Mouse (Mus musculus) embryonic stem cell, embryonic (primary cell): ENCODE measurements around the gene Mycn.

Experiments
- CTCF ChIA-PET, 4 experiments: fragments of 300-600 bp in 2 of 4; fragments of 350-600 bp in 2 of 4; sonication (Branson Sonifier 250); formaldehyde crosslinking; loops; one replicate each; lab custom pipeline; 2022; ENCODE audit warnings: inconsistent platforms in 2 of 4; lab: Charles Lee
- POLR2A ChIA-PET, 4 experiments: fragments of 300-600 bp in 2 of 4; fragments of 350-600 bp in 2 of 4; sonication (Branson Sonifier 250); formaldehyde crosslinking; loops; one replicate each; lab custom pipeline; 2022; ENCODE audit warnings: antibody characterized with exemption in 4 of 4, inconsistent platforms in 1 of 4; lab: Charles Lee

The Mycn gene

GRCm38 (mm10) chr12:12904086-12904485 lies 37.6 kb downstream of the Mycn start:
- ChIA-PET CTCF (interaction anchor here in 3 of 4 experiments (0.8 to 1.0 kb wide), 4 partner anchors 24 to 726 kb away, joined by 3 to 9 read pairs (median 4); no protein-coding TSS in a partner anchor), POLR2A (interaction anchor here (0.5 to 5.0 kb wide), 34 partner anchors 8 to 1751 kb away, joined by 3 to 58 read pairs (median 5); partner anchors contain the start of gene Mycn (in 2 of the 4))

GRCm38 (mm10) chr12:12902403-12902802 lies 39.3 kb downstream of the Mycn start:
- POLR2A ChIA-PET, result interaction anchor here in 3 of 4 experiments (0.6 to 5.0 kb wide), 24 partner anchors 8 to 1335 kb away, joined by 3 to 58 read pairs (median 4); partner anchors contain the start of gene Mycn (in 3 of the 3)
- CTCF ChIA-PET, result no interaction called here

GRCm38 (mm10) chr12:12898356-12899126 lies 43.2 kb downstream of the Mycn start:
- ChIA-PET POLR2A (interaction anchor here in 2 of 4 experiments (0.6 to 3.1 kb wide), 6 partner anchors 11 to 110 kb away, joined by 3 to 14 read pairs (median 4); no protein-coding TSS in a partner anchor), CTCF (no interaction called here)

- ChIA-PET POLR2A (interaction anchor here in 2 of 4 experiments (0.5 to 1.6 kb wide), 11 partner anchors 9 to 213 kb away, joined by 3 to 7 read pairs (median 3); partner anchors contain the start of gene Mycn (in 1 of the 2)), CTCF (no interaction called here)
These were observed 47.7 kb downstream of the Mycn start for GRCm38 (mm10) chr12:12893986-12894385.

GRCm38 (mm10) chr12:12886191-12886889 lies 55.4 kb downstream of the Mycn start:
- POLR2A ChIA-PET, result interaction anchor here in 3 of 4 experiments (0.6 to 5.0 kb wide), 20 partner anchors 8 to 321 kb away, joined by 3 to 25 read pairs (median 4); no protein-coding TSS in a partner anchor
- CTCF ChIA-PET, result no interaction called here
